Mouse (Mus musculus): ENCODE data around the gene Sumo1. TPM values are rescaled to one million over a fixed set of nuclear protein-coding genes. Genes with fewer than 3 reads are reported as not detected.

Sumo1 gene
- polyA plus RNA-seq (2012; rRNA removed) = 18.3 and 21.8 TPM in 2 replicates

DNA sequence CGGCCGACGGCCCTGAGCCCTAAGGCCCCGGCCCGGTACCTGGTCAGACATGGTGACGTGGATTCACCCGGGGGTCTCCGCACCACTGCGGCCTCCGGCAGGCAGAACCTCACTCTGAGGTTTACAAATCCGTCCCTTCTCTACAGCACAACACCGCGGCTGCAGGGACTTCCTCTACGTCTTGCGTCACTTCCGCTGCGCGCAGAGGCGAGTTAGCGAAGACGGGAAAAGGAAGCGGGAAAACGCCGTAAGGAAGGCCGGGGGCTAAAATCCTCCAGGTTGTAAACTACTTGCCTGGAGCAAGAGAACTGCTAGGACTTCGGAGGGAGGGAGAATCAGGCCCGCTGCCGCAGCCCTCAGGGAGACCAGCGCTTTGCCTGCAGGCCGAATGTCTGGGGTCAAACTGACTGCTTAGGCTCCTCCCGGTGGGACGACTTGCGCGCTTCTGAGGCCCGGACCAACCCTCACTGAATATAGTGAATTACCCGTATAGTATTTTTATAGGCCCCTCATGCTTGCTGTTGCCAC lies at the start of gene Sumo1:
Gene Sumo1, minus strand, starts transcription at position 194 of the 528 bp plus-strand sequence.
- under 1% methylated on average over 36 of the region's 36 CpGs for WGBS
- Histone ChIP-seq H3K27ac (ENCODE audit: control insufficient read depth, insufficient read depth, low read length) (peak within 1 kb of the TSS; percentile 72), H3K4me3 (ENCODE audit: control insufficient read depth, insufficient read depth, low read length) (peak within 1 kb of the TSS; percentile 93), H3K36me3 (ENCODE audit: control insufficient read depth, insufficient read depth, low read length) (no peaks in the 10 kb centered on the region), H3K4me1 (replicated peaks; ENCODE audit: control insufficient read depth, insufficient read depth, low read length) (0 out of 2 replicates have a peak, but pooled peaks cover 3% of the 10 kb centered on the region), H3K27me3 (ENCODE audit: control insufficient read depth, insufficient read depth, low read length) (no peaks in the 10 kb centered on the region)
- TF ChIP-seq POLR2A (IDR thresholded peaks at IDR 0.05; ENCODE audit: control insufficient read depth, extremely low read depth, insufficient read depth, low read length, poor library complexity) = peak; percentile 93
- TF ChIP-seq CTCF (IDR thresholded peaks at IDR 0.05; ENCODE audit: borderline replicate concordance, control insufficient read depth, extremely low read depth, insufficient read depth, low read length, poor library complexity) = no peak
- DNase-seq = peak; percentile 86

GRCm38 (mm10) chr1:59719900-59720299 lies 49.3 kb upstream of the Sumo1 start:
- Histone ChIP-seq H3K4me1 (replicated peaks; ENCODE audit: control insufficient read depth, insufficient read depth, low read length) (no peaks in the 10 kb centered on the region), H3K27me3 (ENCODE audit: control insufficient read depth, insufficient read depth, low read length) (no peaks in the 10 kb centered on the region), H3K36me3 (ENCODE audit: control insufficient read depth, insufficient read depth, low read length) (peaks cover 6% of the 10 kb centered on the region; the same call in 1 of the 2 replicates), H3K27ac (ENCODE audit: control insufficient read depth, insufficient read depth, low read length) (no peak overlapping the region), H3K4me3 (ENCODE audit: control insufficient read depth, insufficient read depth, low read length) (no peak overlapping the region)
- WGBS = 38% methylated on average over 4 of the region's 4 CpGs
- no peak for TF ChIP-seq POLR2A (IDR thresholded peaks at IDR 0.05; ENCODE audit: control insufficient read depth, extremely low read depth, insufficient read depth, low read length, poor library complexity)
- TF ChIP-seq CTCF (IDR thresholded peaks at IDR 0.05; ENCODE audit: borderline replicate concordance, control insufficient read depth, extremely low read depth, insufficient read depth, low read length, poor library complexity) = no peak
- DNase-seq = peak; percentile 6

DNA sequence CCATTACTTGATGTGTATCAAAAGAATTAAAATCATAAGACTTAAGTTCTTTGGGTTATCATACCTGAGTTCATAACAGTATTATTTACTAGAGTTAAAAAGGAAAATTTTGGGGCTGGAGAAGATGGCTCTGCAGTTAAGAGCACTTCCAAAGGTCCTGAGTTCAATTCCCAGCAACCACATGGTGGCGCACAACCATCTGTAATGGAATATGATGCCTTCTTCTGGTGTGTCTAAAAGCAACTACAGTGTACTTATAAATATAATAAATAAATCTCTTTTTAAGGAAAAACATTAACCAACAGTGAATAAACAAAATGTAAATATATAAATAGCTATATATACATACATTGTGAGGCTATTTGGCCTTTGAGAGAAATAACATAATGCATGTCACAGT lies 31.1 kb upstream of the Sumo1 start:
- H3K36me3 ChIP-seq (ENCODE audit: control insufficient read depth, insufficient read depth, low read length) = peaks cover 77% of the 10 kb centered on the region
- TF ChIP-seq POLR2A (IDR thresholded peaks at IDR 0.05; ENCODE audit: control insufficient read depth, extremely low read depth, insufficient read depth, low read length, poor library complexity) (no peak), CTCF (IDR thresholded peaks at IDR 0.05; ENCODE audit: borderline replicate concordance, control insufficient read depth, extremely low read depth, insufficient read depth, low read length, poor library complexity) (no peak)
- no peaks in the 10 kb centered on the region for H3K4me1 ChIP-seq (replicated peaks; ENCODE audit: control insufficient read depth, insufficient read depth, low read length)
- H3K27ac ChIP-seq (ENCODE audit: control insufficient read depth, insufficient read depth, low read length) = no peak overlapping the region
- H3K27me3 ChIP-seq (ENCODE audit: control insufficient read depth, insufficient read depth, low read length) = no peaks in the 10 kb centered on the region
- no peak overlapping the region for H3K4me3 ChIP-seq (ENCODE audit: control insufficient read depth, insufficient read depth, low read length)
- DNase-seq = no peak
- 100% methylated on average over 1 of the region's 1 CpGs for WGBS

DNA sequence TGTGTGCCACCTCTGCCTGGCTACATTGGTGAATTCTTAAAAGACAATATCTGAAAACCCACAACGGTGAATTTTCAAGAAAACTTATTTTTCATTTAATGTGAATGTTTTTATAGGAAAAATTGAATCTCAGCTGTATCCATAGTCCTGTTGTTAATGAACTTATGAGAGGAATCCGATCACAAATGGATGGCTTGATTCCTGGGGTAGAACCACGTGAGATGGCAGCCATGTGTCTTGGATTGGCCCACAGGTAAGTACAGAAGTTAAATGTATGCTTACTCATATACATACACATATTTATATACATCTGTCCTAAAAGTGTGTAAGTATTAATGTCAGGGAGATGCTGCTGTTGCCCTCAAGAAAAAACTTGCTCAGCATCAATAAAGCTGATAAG lies 27.6 kb upstream of the Sumo1 start:
- H3K4me3 ChIP-seq (ENCODE audit: control insufficient read depth, insufficient read depth, low read length) = no peak overlapping the region
- no peak overlapping the region for H3K27ac ChIP-seq (ENCODE audit: control insufficient read depth, insufficient read depth, low read length)
- peaks cover 76% of the 10 kb centered on the region for H3K36me3 ChIP-seq (ENCODE audit: control insufficient read depth, insufficient read depth, low read length)
- H3K27me3 ChIP-seq (ENCODE audit: control insufficient read depth, insufficient read depth, low read length) = no peaks in the 10 kb centered on the region
- H3K4me1 ChIP-seq (replicated peaks; ENCODE audit: control insufficient read depth, insufficient read depth, low read length) = no peaks in the 10 kb centered on the region
- 97% methylated on average over 3 of the region's 3 CpGs for WGBS
- TF ChIP-seq POLR2A (IDR thresholded peaks at IDR 0.05; ENCODE audit: control insufficient read depth, extremely low read depth, insufficient read depth, low read length, poor library complexity) (no peak), CTCF (IDR thresholded peaks at IDR 0.05; ENCODE audit: borderline replicate concordance, control insufficient read depth, extremely low read depth, insufficient read depth, low read length, poor library complexity) (no peak)
- no peak for DNase-seq

DNA sequence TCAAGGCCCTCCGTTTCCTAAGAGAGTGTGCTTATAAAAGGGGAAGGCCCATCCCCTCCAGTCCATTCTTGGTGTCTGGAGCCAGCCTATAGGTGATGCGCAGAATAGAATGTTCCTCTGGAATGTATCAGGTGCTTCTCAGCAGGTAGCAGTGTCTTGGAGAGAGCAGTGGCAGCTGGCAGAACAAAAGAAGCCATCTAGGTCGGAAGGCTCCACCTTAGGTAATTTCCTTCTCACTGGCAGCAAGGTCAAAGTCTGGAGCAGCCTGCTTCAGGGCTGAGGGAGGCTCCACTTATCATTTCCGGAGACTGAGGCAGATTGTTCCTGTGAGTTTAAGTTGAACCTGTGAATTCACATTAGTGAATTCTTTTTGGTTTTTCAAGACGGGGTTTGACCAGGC lies 27.1 kb upstream of the Sumo1 start:
- H3K36me3 ChIP-seq (ENCODE audit: control insufficient read depth, insufficient read depth, low read length) = peaks cover 78% of the 10 kb centered on the region
- no peak overlapping the region for H3K4me3 ChIP-seq (ENCODE audit: control insufficient read depth, insufficient read depth, low read length)
- H3K27me3 ChIP-seq (ENCODE audit: control insufficient read depth, insufficient read depth, low read length) = no peaks in the 10 kb centered on the region
- TF ChIP-seq POLR2A (IDR thresholded peaks at IDR 0.05; ENCODE audit: control insufficient read depth, extremely low read depth, insufficient read depth, low read length, poor library complexity) (no peak), CTCF (IDR thresholded peaks at IDR 0.05; ENCODE audit: borderline replicate concordance, control insufficient read depth, extremely low read depth, insufficient read depth, low read length, poor library complexity) (no peak)
- no peak overlapping the region for H3K27ac ChIP-seq (ENCODE audit: control insufficient read depth, insufficient read depth, low read length)
- no peak for DNase-seq
- H3K4me1 ChIP-seq (replicated peaks; ENCODE audit: control insufficient read depth, insufficient read depth, low read length) = no peaks in the 10 kb centered on the region
- WGBS = 96% methylated on average over 5 of the region's 5 CpGs

DNA sequence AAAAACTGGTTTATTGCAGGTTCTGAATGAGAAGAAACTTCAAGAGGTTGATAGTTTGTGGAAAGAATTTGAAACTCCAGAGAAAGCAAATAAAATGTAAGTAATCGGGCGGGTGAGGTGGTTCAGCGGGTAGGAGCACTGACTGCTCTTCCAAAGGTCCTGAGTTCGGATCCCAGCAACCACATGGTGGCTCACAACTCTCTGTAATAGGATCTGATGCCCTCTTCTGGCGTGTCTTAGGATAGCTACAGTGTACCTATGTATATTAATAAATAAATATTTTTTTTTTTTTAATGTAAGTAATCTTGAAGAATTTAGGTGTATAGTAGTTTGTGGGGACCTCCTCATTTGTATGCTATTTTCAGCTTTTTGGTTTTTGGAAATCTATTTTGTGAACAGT lies 19.8 kb upstream of the Sumo1 start:
- Histone ChIP-seq H3K4me1 (replicated peaks; ENCODE audit: control insufficient read depth, insufficient read depth, low read length) (peaks cover 7% of the 10 kb centered on the region), H3K27ac (ENCODE audit: control insufficient read depth, insufficient read depth, low read length) (no peak overlapping the region), H3K36me3 (ENCODE audit: control insufficient read depth, insufficient read depth, low read length) (peaks cover 33% of the 10 kb centered on the region), H3K27me3 (ENCODE audit: control insufficient read depth, insufficient read depth, low read length) (no peaks in the 10 kb centered on the region), H3K4me3 (ENCODE audit: control insufficient read depth, insufficient read depth, low read length) (no peak overlapping the region)
- no peak for TF ChIP-seq CTCF (IDR thresholded peaks at IDR 0.05; ENCODE audit: borderline replicate concordance, control insufficient read depth, extremely low read depth, insufficient read depth, low read length, poor library complexity)
- no peak for TF ChIP-seq POLR2A (IDR thresholded peaks at IDR 0.05; ENCODE audit: control insufficient read depth, extremely low read depth, insufficient read depth, low read length, poor library complexity)
- no peak for DNase-seq
- 97% methylated on average over 5 of the region's 5 CpGs for WGBS

- 50% methylated on average over 1 of the region's 1 CpGs for WGBS
- DNase-seq = no peak
- H3K4me3 ChIP-seq (ENCODE audit: control insufficient read depth, insufficient read depth, low read length) = no peak overlapping the region
- peaks cover 11% of the 10 kb centered on the region for H3K36me3 ChIP-seq (ENCODE audit: control insufficient read depth, insufficient read depth, low read length)
- TF ChIP-seq CTCF (IDR thresholded peaks at IDR 0.05; ENCODE audit: borderline replicate concordance, control insufficient read depth, extremely low read depth, insufficient read depth, low read length, poor library complexity) (no peak), POLR2A (IDR thresholded peaks at IDR 0.05; ENCODE audit: control insufficient read depth, extremely low read depth, insufficient read depth, low read length, poor library complexity) (no peak)
- H3K4me1 ChIP-seq (replicated peaks; ENCODE audit: control insufficient read depth, insufficient read depth, low read length) = peaks cover 10% of the 10 kb centered on the region
- H3K27ac ChIP-seq (ENCODE audit: control insufficient read depth, insufficient read depth, low read length) = no peak overlapping the region
- H3K27me3 ChIP-seq (ENCODE audit: control insufficient read depth, insufficient read depth, low read length) = no peaks in the 10 kb centered on the region
Observed at GRCm38 (mm10) chr1:59687493-59687892, 16.9 kb upstream of the Sumo1 start.
